Mouse (Mus musculus): ENCODE measurements around the gene Tbc1d5. TPM values are rescaled to one million over a fixed set of nuclear protein-coding genes. Genes with fewer than 3 reads are reported as not detected.

Gene Tbc1d5
- polyA plus RNA-seq, 1 experiment = 16.4 TPM

DNA sequence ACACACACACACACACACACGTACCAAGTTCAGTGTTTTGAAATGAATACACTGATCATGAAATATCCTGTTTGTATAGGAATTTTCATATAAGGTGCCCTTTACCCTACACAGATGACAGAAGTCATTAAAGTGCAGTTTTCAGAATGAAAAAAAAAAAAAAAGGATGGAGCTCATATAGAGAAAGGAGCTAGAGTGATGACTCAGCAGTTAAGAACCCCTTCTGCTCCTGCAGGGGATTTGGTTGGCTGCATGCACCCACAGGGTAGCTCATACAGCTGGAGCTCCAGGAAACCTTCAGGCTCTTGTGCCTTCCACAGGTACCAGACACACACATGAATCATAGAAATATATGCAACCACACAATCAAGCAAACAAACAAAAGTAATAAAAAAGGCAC is 213.0 kb downstream of the Tbc1d5 start:
- no peak overlapping the region for H3K27ac ChIP-seq (ENCODE audit: insufficient read depth, low read length)
- no peaks in the 10 kb centered on the region for H3K36me3 ChIP-seq (ENCODE audit: control insufficient read depth, insufficient read depth, low read length, poor library complexity, severe bottlenecking)
- no peaks in the 10 kb centered on the region for H3K9me3 ChIP-seq (replicated peaks; ENCODE audit: control insufficient read depth, insufficient read depth, low read length, poor library complexity, severe bottlenecking)
- H3K4me3 ChIP-seq (ENCODE audit: low read depth, low read length) = no peak overlapping the region
- no peaks in the 10 kb centered on the region for H3K4me1 ChIP-seq (ENCODE audit: control insufficient read depth, insufficient read depth, low read length)
- no peaks in the 10 kb centered on the region for H3K27me3 ChIP-seq (ENCODE audit: control insufficient read depth, insufficient read depth, low read length, poor library complexity, severe bottlenecking)
- no peak overlapping the region for H3K9ac ChIP-seq (ENCODE audit: low read depth, poor library complexity, severe bottlenecking)
- TF ChIP-seq CTCF (IDR thresholded peaks at IDR 0.05; ENCODE audit: low read depth, low read length) (no peak), POLR2A (IDR thresholded peaks at IDR 0.05; ENCODE audit: insufficient read depth, low read length) (no peak)

DNA sequence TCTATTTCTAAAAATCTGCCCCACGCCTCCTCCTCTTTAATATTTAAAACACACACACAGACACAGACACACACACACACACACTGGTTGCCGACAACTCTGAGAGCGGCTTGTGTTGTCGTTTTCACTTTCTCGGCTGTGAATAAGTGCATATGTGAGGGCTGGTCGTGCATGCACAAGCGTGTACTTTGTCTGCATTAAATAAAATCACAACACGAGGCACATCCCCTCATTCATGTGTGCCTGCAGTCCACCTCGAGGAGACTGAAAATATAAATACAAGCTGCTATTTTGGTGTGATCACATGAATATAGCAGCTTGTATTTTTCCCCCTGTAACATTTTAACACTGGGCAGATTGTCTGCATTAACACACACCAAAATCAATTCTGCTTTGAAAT is 224.8 kb downstream of the Tbc1d5 start:
- H3K9me3 ChIP-seq (replicated peaks; ENCODE audit: control insufficient read depth, insufficient read depth, low read length, poor library complexity, severe bottlenecking) = no peaks in the 10 kb centered on the region
- no peaks in the 10 kb centered on the region for H3K36me3 ChIP-seq (ENCODE audit: control insufficient read depth, insufficient read depth, low read length, poor library complexity, severe bottlenecking)
- no peaks in the 10 kb centered on the region for H3K27me3 ChIP-seq (ENCODE audit: control insufficient read depth, insufficient read depth, low read length, poor library complexity, severe bottlenecking)
- H3K4me1 ChIP-seq (ENCODE audit: control insufficient read depth, insufficient read depth, low read length) = no peaks in the 10 kb centered on the region
- TF ChIP-seq POLR2A (IDR thresholded peaks at IDR 0.05; ENCODE audit: insufficient read depth, low read length) = no peak
- no peak for TF ChIP-seq EP300 (IDR thresholded peaks at IDR 0.05; ENCODE audit: insufficient read depth, low read depth, low read length)
- TF ChIP-seq CTCF (IDR thresholded peaks at IDR 0.05; ENCODE audit: low read depth, low read length) = no peak
- no peak overlapping the region for H3K27ac ChIP-seq (ENCODE audit: insufficient read depth, low read length)
- H3K9ac ChIP-seq (ENCODE audit: low read depth, poor library complexity, severe bottlenecking) = no peak overlapping the region
- H3K4me3 ChIP-seq (ENCODE audit: low read depth, low read length) = no peak overlapping the region

DNA sequence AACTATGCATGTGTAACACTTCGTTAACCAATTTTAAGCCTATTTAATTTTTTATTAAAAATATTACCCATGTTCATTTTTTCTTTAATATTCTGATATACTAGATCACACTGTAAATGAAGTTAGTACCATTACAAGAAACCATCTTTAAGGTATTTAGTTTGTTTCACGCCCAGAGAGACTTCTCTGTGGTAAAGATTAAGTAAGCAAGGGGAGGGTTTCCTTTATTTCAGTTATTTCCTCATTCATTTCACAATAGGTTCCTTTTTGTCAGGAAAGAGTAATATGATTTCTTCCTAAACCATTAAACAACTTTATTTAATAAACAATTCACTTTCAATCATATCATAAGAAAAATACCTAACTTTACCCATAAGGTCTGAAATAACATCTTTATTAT is 256.8 kb downstream of the Tbc1d5 start:
- Histone ChIP-seq H3K9me3 (replicated peaks; ENCODE audit: control insufficient read depth, insufficient read depth, low read length, poor library complexity, severe bottlenecking) (no peaks in the 10 kb centered on the region), H3K36me3 (ENCODE audit: control insufficient read depth, insufficient read depth, low read length, poor library complexity, severe bottlenecking) (no peaks in the 10 kb centered on the region), H3K4me3 (ENCODE audit: low read depth, low read length) (no peak overlapping the region), H3K27ac (ENCODE audit: insufficient read depth, low read length) (no peak overlapping the region), H3K9ac (ENCODE audit: low read depth, poor library complexity, severe bottlenecking) (no peak overlapping the region), H3K4me1 (ENCODE audit: control insufficient read depth, insufficient read depth, low read length) (no peaks in the 10 kb centered on the region), H3K27me3 (ENCODE audit: control insufficient read depth, insufficient read depth, low read length, poor library complexity, severe bottlenecking) (no peaks in the 10 kb centered on the region)
- TF ChIP-seq CTCF (IDR thresholded peaks at IDR 0.05; ENCODE audit: low read depth, low read length) (no peak), POLR2A (IDR thresholded peaks at IDR 0.05; ENCODE audit: insufficient read depth, low read length) (no peak), EP300 (IDR thresholded peaks at IDR 0.05; ENCODE audit: insufficient read depth, low read depth, low read length) (no peak)

DNA sequence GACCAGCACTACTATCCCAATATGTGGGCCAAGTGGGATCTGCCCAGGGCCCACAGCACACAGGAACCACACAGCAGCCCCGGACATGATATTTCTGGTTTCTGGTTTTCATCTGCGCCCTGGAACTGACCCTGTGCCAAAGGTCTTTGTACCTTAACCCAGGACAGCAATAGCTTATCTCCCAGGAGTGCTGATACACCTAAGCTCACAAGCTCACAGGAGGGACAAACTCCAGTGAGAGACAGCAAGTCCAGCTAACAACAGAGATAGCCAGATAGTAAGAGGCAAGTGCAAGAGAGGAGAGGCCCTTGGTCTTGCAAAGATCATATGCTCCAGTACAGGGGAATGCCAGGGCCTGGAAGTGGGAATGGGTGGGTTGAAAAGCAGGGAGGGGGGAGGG is 263.9 kb downstream of the Tbc1d5 start:
- H3K27me3 ChIP-seq (ENCODE audit: control insufficient read depth, insufficient read depth, low read length, poor library complexity, severe bottlenecking) = no peaks in the 10 kb centered on the region

DNA sequence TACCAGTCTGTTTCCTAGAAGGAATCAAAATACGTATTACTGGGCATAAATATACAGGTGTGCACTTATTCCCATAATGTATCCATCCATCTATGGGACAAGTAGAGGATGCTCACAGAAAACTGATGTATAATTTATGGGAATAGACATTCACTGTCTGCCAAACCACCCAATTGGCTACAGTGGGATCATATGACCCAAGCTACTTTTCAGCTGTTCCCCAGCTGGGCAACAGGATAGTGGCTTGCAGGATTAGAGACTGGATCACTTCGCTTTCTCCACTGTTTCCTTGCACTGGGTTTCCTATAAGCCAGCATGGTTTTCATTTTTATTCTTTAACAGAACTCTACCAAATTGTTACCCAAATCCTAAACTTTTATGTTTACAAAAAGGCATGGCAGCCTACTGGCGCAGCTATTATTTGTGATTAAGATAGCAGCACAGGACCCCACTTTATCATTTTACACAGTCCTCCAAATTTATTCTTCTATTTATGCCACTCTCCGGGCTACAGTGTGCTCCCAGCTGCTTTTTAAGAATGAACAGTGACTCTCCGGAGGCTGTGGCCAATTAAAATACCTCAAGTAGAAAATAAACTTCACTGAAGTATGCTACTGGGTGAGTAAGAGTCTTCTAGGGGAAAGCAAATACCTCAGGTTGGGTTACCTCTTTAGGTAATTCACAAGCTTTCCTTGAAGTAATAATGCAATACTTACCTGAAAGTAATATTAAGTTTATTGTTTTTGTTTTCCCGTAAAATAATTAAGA is 270.4 kb downstream of the Tbc1d5 start:
- Histone ChIP-seq H3K27me3 (ENCODE audit: control insufficient read depth, insufficient read depth, low read length, poor library complexity, severe bottlenecking) (no peaks in the 10 kb centered on the region), H3K4me1 (ENCODE audit: control insufficient read depth, insufficient read depth, low read length) (no peaks in the 10 kb centered on the region), H3K27ac (ENCODE audit: insufficient read depth, low read length) (no peak overlapping the region), H3K9ac (ENCODE audit: low read depth, poor library complexity, severe bottlenecking) (no peak overlapping the region), H3K4me3 (ENCODE audit: low read depth, low read length) (no peak overlapping the region), H3K36me3 (ENCODE audit: control insufficient read depth, insufficient read depth, low read length, poor library complexity, severe bottlenecking) (no peaks in the 10 kb centered on the region), H3K9me3 (replicated peaks; ENCODE audit: control insufficient read depth, insufficient read depth, low read length, poor library complexity, severe bottlenecking) (no peaks in the 10 kb centered on the region)
- TF ChIP-seq EP300 (IDR thresholded peaks at IDR 0.05; ENCODE audit: insufficient read depth, low read depth, low read length) (no peak), CTCF (IDR thresholded peaks at IDR 0.05; ENCODE audit: low read depth, low read length) (no peak), POLR2A (IDR thresholded peaks at IDR 0.05; ENCODE audit: insufficient read depth, low read length) (no peak)

More for the DNA sequence above, 263.9 kb downstream of the Tbc1d5 start:
- Histone ChIP-seq H3K36me3 (ENCODE audit: control insufficient read depth, insufficient read depth, low read length, poor library complexity, severe bottlenecking) (no peaks in the 10 kb centered on the region), H3K27ac (ENCODE audit: insufficient read depth, low read length) (no peak overlapping the region), H3K4me3 (ENCODE audit: low read depth, low read length) (no peak overlapping the region), H3K9me3 (replicated peaks; ENCODE audit: control insufficient read depth, insufficient read depth, low read length, poor library complexity, severe bottlenecking) (no peaks in the 10 kb centered on the region), H3K4me1 (ENCODE audit: control insufficient read depth, insufficient read depth, low read length) (no peaks in the 10 kb centered on the region), H3K9ac (ENCODE audit: low read depth, poor library complexity, severe bottlenecking) (no peak overlapping the region)
- TF ChIP-seq CTCF (IDR thresholded peaks at IDR 0.05; ENCODE audit: low read depth, low read length) (no peak), POLR2A (IDR thresholded peaks at IDR 0.05; ENCODE audit: insufficient read depth, low read length) (no peak), EP300 (IDR thresholded peaks at IDR 0.05; ENCODE audit: insufficient read depth, low read depth, low read length) (no peak)

DNA sequence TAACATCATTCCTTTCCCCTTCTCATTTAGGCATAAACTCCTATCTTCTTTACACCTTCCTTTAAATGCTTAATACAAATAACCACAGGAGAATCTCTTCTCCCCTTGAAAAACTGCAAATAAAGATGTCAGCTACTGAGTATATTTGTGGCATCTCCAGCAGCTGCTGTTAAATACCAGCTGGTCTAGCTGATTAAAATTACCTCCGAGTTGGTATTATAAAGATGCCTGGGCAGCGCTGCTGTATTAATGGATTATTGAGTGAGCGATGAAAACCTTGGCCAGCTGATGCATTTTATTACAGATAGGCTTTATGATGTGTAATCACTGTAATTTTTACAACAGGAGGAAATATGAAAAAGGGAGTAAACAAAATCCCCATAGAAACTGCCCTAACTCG is 271.0 kb downstream of the Tbc1d5 start:
- Histone ChIP-seq H3K9ac (ENCODE audit: low read depth, poor library complexity, severe bottlenecking) (no peak overlapping the region), H3K36me3 (ENCODE audit: control insufficient read depth, insufficient read depth, low read length, poor library complexity, severe bottlenecking) (no peaks in the 10 kb centered on the region), H3K27ac (ENCODE audit: insufficient read depth, low read length) (no peak overlapping the region), H3K4me1 (ENCODE audit: control insufficient read depth, insufficient read depth, low read length) (no peaks in the 10 kb centered on the region), H3K9me3 (replicated peaks; ENCODE audit: control insufficient read depth, insufficient read depth, low read length, poor library complexity, severe bottlenecking) (no peaks in the 10 kb centered on the region), H3K4me3 (ENCODE audit: low read depth, low read length) (no peak overlapping the region), H3K27me3 (ENCODE audit: control insufficient read depth, insufficient read depth, low read length, poor library complexity, severe bottlenecking) (no peaks in the 10 kb centered on the region)
- TF ChIP-seq EP300 (IDR thresholded peaks at IDR 0.05; ENCODE audit: insufficient read depth, low read depth, low read length) = no peak

All from ES-Bruce4 (cell line).